Mouse (Mus musculus) heart, postnatal 10 days (tissue): ENCODE measurements around the gene Clock. TPM values are rescaled to one million over a fixed set of nuclear protein-coding genes. Genes with fewer than 3 reads are reported as not detected.
A peak's percentile ranks its signal among the peaks of the same experiment; 100 is the strongest.

Experiments
- DNase-seq, 2 experiments: peaks; one replicate each; pipeline ENCODE4 v3.0.0; 2021
- intact Hi-C: fragments of 180-260 bp; cut with DNase I; formaldehyde crosslinking; loops from one replicate; pipeline ENCODE4 v1.15.1; 2025
- total RNA-seq, 2 experiments: library from RNA; stranded (reverse); gene quantifications; 2 replicates each; pipeline ENCODE4 v1.2.3; 2021

Clock gene
- total RNA-seq, 2 experiments from 2014 or later: 36.8 to 39.4 TPM

- DNase-seq: no peak
Observed at GRCm38 (mm10) chr5:76183043-76183749, 121.4 kb downstream of the Clock start.

GRCm38 (mm10) chr5:76182326-76182725 lies 122.3 kb downstream of the Clock start:
- DNase-seq: no peak
- intact Hi-C loops: loop anchor here (2.0 kb wide), 1 partner anchor 42 kb away; the partner anchor contains the start of gene Srd5a3

More at GRCm38 (mm10) chr5:76183043-76183749, 121.4 kb downstream of the Clock start:
- intact Hi-C loops: loop anchor here (2.0 kb wide), 1 partner anchor 42 kb away; the partner anchor contains the start of gene Srd5a3

- intact Hi-C loops: no loop called here
- DNase-seq: no peak
Observed at GRCm38 (mm10) chr5:76179791-76180190, 124.8 kb downstream of the Clock start.

- intact Hi-C loops: no loop called here
- no peak for DNase-seq
Observed at GRCm38 (mm10) chr5:76179171-76179570, 125.4 kb downstream of the Clock start.

- intact Hi-C loops: no loop called here
Observed at GRCm38 (mm10) chr5:76177664-76178063, 126.9 kb downstream of the Clock start.

GRCm38 (mm10) chr5:76176841-76177240 lies 127.8 kb downstream of the Clock start:
- no peak for DNase-seq
- intact Hi-C loops: no loop called here

More at GRCm38 (mm10) chr5:76177664-76178063, 126.9 kb downstream of the Clock start:
- no peak for DNase-seq

- peak; percentile 23 to 37 for DNase-seq
Observed at GRCm38 (mm10) chr5:76176411-76176810, 128.2 kb downstream of the Clock start.

GRCm38 (mm10) chr5:76175051-76175450 lies 129.5 kb downstream of the Clock start:
- DNase-seq: no peak
- intact Hi-C loops: no loop called here

More at GRCm38 (mm10) chr5:76176411-76176810, 128.2 kb downstream of the Clock start:
- intact Hi-C loops: no loop called here

- intact Hi-C loops: no loop called here
- no peak for DNase-seq
Observed at GRCm38 (mm10) chr5:76171039-76171438, 133.6 kb downstream of the Clock start.

GRCm38 (mm10) chr5:76170522-76170921 lies 134.1 kb downstream of the Clock start:
- intact Hi-C loops: no loop called here
- no peak for DNase-seq

GRCm38 (mm10) chr5:76164827-76165226 lies 139.8 kb downstream of the Clock start:
- intact Hi-C loops: no loop called here
- DNase-seq: no peak

GRCm38 (mm10) chr5:76163828-76164390 lies 140.7 kb downstream of the Clock start:
- intact Hi-C loops: no loop called here

GRCm38 (mm10) chr5:76162926-76163325 lies 141.7 kb downstream of the Clock start:
- intact Hi-C loops: no loop called here
- DNase-seq: no peak

More at GRCm38 (mm10) chr5:76163828-76164390, 140.7 kb downstream of the Clock start:
- no peak for DNase-seq

- intact Hi-C loops: no loop called here
- no peak for DNase-seq
Observed at GRCm38 (mm10) chr5:76161491-76161890, 143.1 kb downstream of the Clock start.

GRCm38 (mm10) chr5:76160086-76160485 lies 144.5 kb downstream of the Clock start:
- intact Hi-C loops: no loop called here
- DNase-seq: no peak

Other genes starting within 250 kb of the Clock start
- gene Srd5a3, start 164.5 kb downstream of the Clock start, total RNA-seq: 10 to 100 TPM; 17.1 to 18.3 TPM
- gene Tmem165, start 120.9 kb downstream of the Clock start, total RNA-seq: 10 to 100 TPM; 39.4 to 42.2 TPM
- gene Pdcl2, start 26.4 kb upstream of the Clock start, total RNA-seq: not detected
- gene Nmu, start 59.0 kb upstream of the Clock start, total RNA-seq: not detected
- not detected for gene Gm7271, start 179.2 kb upstream of the Clock start, total RNA-seq
- 10 to 100 TPM; 19.4 to 20.7 TPM for gene Exoc1, start 224.5 kb upstream of the Clock start, total RNA-seq